Mouse (Mus musculus): ENCODE results near the gene Ssu72. TPM values are rescaled to one million over a fixed set of nuclear protein-coding genes. Genes with fewer than 3 reads are reported as not detected.

The Ssu72 gene
- polyA plus RNA-seq, 1 experiment = 140 TPM

- H3K4me1 ChIP-seq (ENCODE audit: control insufficient read depth, insufficient read depth, insufficient read length, low read length) = peaks cover 7% of the 10 kb centered on the region; the same call in 1 of the 2 replicates
- no peak overlapping the region for H3K4me3 ChIP-seq (ENCODE audit: low read depth, low read length)
- no peak for TF ChIP-seq CTCF (IDR thresholded peaks at IDR 0.05; ENCODE audit: extremely low read depth, insufficient read length, insufficient replicate concordance, low read depth, low read length)
- TF ChIP-seq POLR2A (IDR thresholded peaks at IDR 0.05; ENCODE audit: low read depth, low read length) = no peak
- 86% methylated on average over 10 of the region's 10 CpGs for WGBS
- H3K27me3 ChIP-seq (ENCODE audit: control insufficient read depth, insufficient read depth, low read length) = no peaks in the 10 kb centered on the region
- H3K36me3 ChIP-seq (ENCODE audit: control insufficient read depth, insufficient read depth, low read length) = peaks cover 4% of the 10 kb centered on the region; the same call in 1 of the 2 replicates
- H3K27ac ChIP-seq (ENCODE audit: insufficient read depth, low read depth, low read length) = no peak overlapping the region
Measured at GRCm38 (mm10) chr4:155733267-155733666, 28.7 kb downstream of the Ssu72 start.

DNA sequence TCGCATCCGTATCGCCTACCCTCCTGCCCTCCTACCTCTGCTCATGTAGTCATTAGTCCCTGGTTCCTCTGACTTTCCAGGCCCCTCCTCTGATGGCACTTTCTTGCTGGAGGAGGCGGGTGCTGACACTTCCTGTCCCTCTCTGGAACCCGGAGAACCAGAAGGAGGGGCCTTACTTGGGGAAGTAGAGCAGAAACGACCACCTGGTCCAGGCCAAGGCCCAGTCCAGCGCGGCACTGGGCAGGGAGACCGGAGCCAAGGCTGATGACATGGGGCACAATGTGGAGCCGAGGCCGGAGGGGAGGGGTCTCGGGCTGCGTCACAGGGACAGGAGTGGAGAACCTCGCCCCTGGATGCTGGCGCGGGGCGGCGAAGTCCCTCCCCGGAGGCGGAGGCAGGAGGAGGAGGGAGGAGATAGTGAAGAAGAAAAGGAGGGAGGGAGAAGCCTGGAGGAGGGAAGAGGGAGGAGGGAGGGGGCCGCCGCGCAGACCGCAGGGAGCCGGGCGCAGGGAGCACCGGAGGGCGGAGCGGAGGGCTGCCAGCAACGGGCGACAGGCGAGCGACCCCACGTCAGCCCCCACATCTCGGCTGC lies 29.8 kb downstream of the Ssu72 start, which contains the start of gene Tmem240:
TSS of gene Tmem240 (plus strand) at position 451 of the 592 bp plus-strand sequence.
- Histone ChIP-seq H3K4me1 (ENCODE audit: control insufficient read depth, insufficient read depth, insufficient read length, low read length) (peaks cover 7% of the 10 kb centered on the region; the same call in 1 of the 2 replicates), H3K27ac (ENCODE audit: insufficient read depth, low read depth, low read length) (peak within 1 kb of the TSS; percentile 63), H3K4me3 (ENCODE audit: low read depth, low read length) (peak within 1 kb of the TSS; percentile 80), H3K27me3 (ENCODE audit: control insufficient read depth, insufficient read depth, low read length) (no peaks in the 10 kb centered on the region), H3K36me3 (ENCODE audit: control insufficient read depth, insufficient read depth, low read length) (peaks cover 4% of the 10 kb centered on the region; the same call in 1 of the 2 replicates)
- 1% methylated on average over 35 of the region's 35 CpGs for WGBS
- TF ChIP-seq CTCF (IDR thresholded peaks at IDR 0.05; ENCODE audit: extremely low read depth, insufficient read length, insufficient replicate concordance, low read depth, low read length) = no peak

DNA sequence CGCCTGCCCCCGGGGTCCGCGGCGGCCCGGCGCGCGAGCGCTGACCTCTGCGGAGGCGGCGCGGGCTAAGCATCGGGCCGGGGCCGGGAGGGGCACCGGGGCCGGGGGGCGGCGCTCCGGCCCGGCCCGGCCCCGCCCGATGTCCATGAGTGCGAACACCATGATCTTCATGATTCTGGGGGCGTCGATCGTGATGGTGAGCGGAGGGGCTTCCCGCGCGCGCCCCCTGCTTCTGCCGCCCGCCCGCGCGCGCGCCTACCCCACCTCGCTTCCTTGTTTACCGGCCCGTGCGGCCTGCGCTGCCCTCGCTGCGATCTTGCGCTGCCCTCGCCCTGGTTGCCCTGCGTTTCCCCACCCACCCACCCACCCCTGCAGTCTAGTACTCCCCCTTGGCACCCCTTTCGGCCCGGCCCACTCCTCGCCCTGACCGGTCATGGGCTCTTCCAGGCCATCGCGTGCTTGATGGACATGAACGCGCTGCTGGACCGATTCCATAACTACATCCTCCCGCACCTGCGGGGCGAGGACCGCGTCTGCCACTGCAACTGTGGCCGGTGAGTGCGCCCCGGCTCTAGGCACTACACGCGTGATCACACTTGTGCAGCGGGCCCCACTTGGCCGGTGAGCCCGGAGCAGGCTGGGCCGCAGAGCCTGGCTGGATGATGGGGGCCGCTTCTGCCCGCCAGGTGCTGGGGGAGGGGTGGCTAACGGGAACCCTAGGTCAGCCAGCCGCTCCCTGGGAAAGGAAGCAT lies 30.5 kb downstream of the Ssu72 start:
- Histone ChIP-seq H3K36me3 (ENCODE audit: control insufficient read depth, insufficient read depth, low read length) (peaks cover 5% of the 10 kb centered on the region; the same call in 1 of the 2 replicates), H3K27me3 (ENCODE audit: control insufficient read depth, insufficient read depth, low read length) (no peaks in the 10 kb centered on the region), H3K4me3 (ENCODE audit: low read depth, low read length) (peak overlapping the region; percentile 80), H3K4me1 (ENCODE audit: control insufficient read depth, insufficient read depth, insufficient read length, low read length) (peaks cover 7% of the 10 kb centered on the region; the same call in 1 of the 2 replicates), H3K27ac (ENCODE audit: insufficient read depth, low read depth, low read length) (peak overlapping the region; percentile 63; the same call in 1 of the 2 replicates)
- TF ChIP-seq POLR2A (IDR thresholded peaks at IDR 0.05; ENCODE audit: low read depth, low read length) = no peak
- no peak for TF ChIP-seq CTCF (IDR thresholded peaks at IDR 0.05; ENCODE audit: extremely low read depth, insufficient read length, insufficient replicate concordance, low read depth, low read length)
- 2% methylated on average over 79 of the region's 79 CpGs for WGBS

GRCm38 (mm10) chr4:155735788-155736187 lies 31.2 kb downstream of the Ssu72 start:
- TF ChIP-seq POLR2A (IDR thresholded peaks at IDR 0.05; ENCODE audit: low read depth, low read length) (no peak), CTCF (IDR thresholded peaks at IDR 0.05; ENCODE audit: extremely low read depth, insufficient read length, insufficient replicate concordance, low read depth, low read length) (no peak)
- H3K27ac ChIP-seq (ENCODE audit: insufficient read depth, low read depth, low read length) = no peak overlapping the region
- 69% methylated on average over 5 of the region's 5 CpGs for WGBS
- no peaks in the 10 kb centered on the region for H3K27me3 ChIP-seq (ENCODE audit: control insufficient read depth, insufficient read depth, low read length)
- peaks cover 7% of the 10 kb centered on the region; the same call in 1 of the 2 replicates for H3K4me1 ChIP-seq (ENCODE audit: control insufficient read depth, insufficient read depth, insufficient read length, low read length)
- H3K36me3 ChIP-seq (ENCODE audit: control insufficient read depth, insufficient read depth, low read length) = peaks cover 8% of the 10 kb centered on the region
- peak overlapping the region; percentile 80 for H3K4me3 ChIP-seq (ENCODE audit: low read depth, low read length)

DNA sequence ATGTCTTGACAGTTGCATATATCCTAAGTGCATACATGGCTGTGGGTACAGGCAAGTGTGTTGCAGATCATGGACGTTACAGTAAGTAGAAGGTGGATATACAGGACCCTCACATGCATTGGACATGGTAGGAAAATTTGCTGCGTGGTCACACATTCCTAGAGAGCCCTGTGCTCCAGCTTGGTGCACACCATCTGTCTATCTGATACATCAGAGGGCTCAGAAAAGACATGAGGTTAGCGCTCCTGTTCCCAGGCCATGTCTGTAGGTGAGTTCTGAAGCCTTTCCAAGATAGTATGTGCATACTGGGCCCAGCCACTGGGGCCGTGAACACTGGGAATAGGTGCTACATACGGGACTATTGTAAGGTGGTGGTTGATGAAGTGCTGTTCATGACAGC lies 31.8 kb downstream of the Ssu72 start:
- Histone ChIP-seq H3K4me1 (ENCODE audit: control insufficient read depth, insufficient read depth, insufficient read length, low read length) (peaks cover 7% of the 10 kb centered on the region; the same call in 1 of the 2 replicates), H3K36me3 (ENCODE audit: control insufficient read depth, insufficient read depth, low read length) (peaks cover 13% of the 10 kb centered on the region), H3K27ac (ENCODE audit: insufficient read depth, low read depth, low read length) (no peak overlapping the region), H3K27me3 (ENCODE audit: control insufficient read depth, insufficient read depth, low read length) (no peaks in the 10 kb centered on the region), H3K4me3 (ENCODE audit: low read depth, low read length) (no peak overlapping the region)
- 91% methylated on average over 5 of the region's 5 CpGs for whole genome bisulfite sequencing
- TF ChIP-seq POLR2A (IDR thresholded peaks at IDR 0.05; ENCODE audit: low read depth, low read length) = no peak
- no peak for TF ChIP-seq CTCF (IDR thresholded peaks at IDR 0.05; ENCODE audit: extremely low read depth, insufficient read length, insufficient replicate concordance, low read depth, low read length)

DNA sequence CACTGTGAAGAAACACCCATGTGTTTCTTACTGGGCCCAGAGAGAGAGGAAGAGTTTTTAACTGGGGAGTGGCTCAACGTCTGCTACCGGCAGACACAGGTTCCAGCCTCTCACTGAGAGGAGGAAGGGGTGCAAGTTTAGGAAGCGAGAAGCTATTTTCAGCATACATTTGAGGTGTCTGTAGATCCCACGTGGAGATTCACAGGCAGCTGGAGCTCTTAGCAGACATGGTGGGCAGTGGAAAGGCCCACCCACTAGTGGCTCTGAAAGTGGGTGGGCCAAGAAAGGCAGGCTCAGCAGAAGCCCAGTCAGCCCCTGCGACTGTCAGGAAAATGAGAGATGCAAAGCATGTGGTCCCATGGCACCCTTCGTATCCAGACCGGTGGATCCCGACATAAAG lies 33.7 kb downstream of the Ssu72 start:
- Histone ChIP-seq H3K4me1 (ENCODE audit: control insufficient read depth, insufficient read depth, insufficient read length, low read length) (peaks cover 7% of the 10 kb centered on the region; the same call in 1 of the 2 replicates), H3K27ac (ENCODE audit: insufficient read depth, low read depth, low read length) (no peak overlapping the region), H3K4me3 (ENCODE audit: low read depth, low read length) (no peak overlapping the region), H3K36me3 (ENCODE audit: control insufficient read depth, insufficient read depth, low read length) (peaks cover 28% of the 10 kb centered on the region), H3K27me3 (ENCODE audit: control insufficient read depth, insufficient read depth, low read length) (no peaks in the 10 kb centered on the region)
- 58% methylated on average over 8 of the region's 8 CpGs for WGBS
- TF ChIP-seq POLR2A (IDR thresholded peaks at IDR 0.05; ENCODE audit: low read depth, low read length) (no peak), CTCF (IDR thresholded peaks at IDR 0.05; ENCODE audit: extremely low read depth, insufficient read length, insufficient replicate concordance, low read depth, low read length) (no peak)

DNA sequence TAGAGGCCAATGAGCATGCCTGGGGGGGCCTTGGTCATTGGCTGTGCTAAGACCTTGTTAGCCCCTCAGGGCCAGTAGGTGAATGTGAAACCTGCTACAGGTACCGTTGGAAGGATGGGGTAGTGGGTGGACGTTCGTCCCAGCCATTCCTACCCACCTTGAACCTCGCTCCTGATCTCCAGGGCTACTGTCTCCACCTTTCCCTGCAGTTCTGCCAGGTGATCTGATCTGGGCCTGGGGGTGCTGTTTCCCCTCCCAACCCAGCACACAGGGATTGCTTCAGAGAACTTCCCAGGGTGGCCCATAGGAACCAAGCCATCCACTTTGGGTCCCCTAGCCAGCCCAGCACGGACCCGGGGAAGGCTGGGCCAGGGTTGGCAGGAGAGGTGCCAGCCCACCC lies 34.6 kb downstream of the Ssu72 start:
- no peak for TF ChIP-seq CTCF (IDR thresholded peaks at IDR 0.05; ENCODE audit: extremely low read depth, insufficient read length, insufficient replicate concordance, low read depth, low read length)
- no peak for TF ChIP-seq POLR2A (IDR thresholded peaks at IDR 0.05; ENCODE audit: low read depth, low read length)
- H3K27me3 ChIP-seq (ENCODE audit: control insufficient read depth, insufficient read depth, low read length) = no peaks in the 10 kb centered on the region
- no peak overlapping the region for H3K27ac ChIP-seq (ENCODE audit: insufficient read depth, low read depth, low read length)
- 81% methylated on average over 6 of the region's 6 CpGs for WGBS
- no peak overlapping the region for H3K4me3 ChIP-seq (ENCODE audit: low read depth, low read length)
- peaks cover 34% of the 10 kb centered on the region for H3K36me3 ChIP-seq (ENCODE audit: control insufficient read depth, insufficient read depth, low read length)
- H3K4me1 ChIP-seq (ENCODE audit: control insufficient read depth, insufficient read depth, insufficient read length, low read length) = peaks cover 7% of the 10 kb centered on the region; the same call in 1 of the 2 replicates
